Comparison of ENCODE assay signal across 21 mouse cellular contexts in genomic region chr14:60443821-60444551, GRCm38 (mm10).
DNase-seq lines count a peak whose midpoint lies in the region; ATAC-seq lines count a peak whose summit lies in the region.
"Had no signal": no experiment of that assay in that cellular context is flagged by ENCODE, and none has a peak within 500 bp of the region (broad histone marks: within the 10 kb centered on the region; RNA-seq: fewer than 3 reads in every experiment).

No protein-coding gene starts in this region.

- DNase-seq in heart, adult 11 months, result peak; percentile 48
- DNase-seq in heart, embryonic 10.5 days (ENCODE audit: low spot score), result no peak
- peak; percentile 72 for DNase-seq in midbrain, embryonic 11.5 days (ENCODE audit: low spot score, missing footprints)
- DNase-seq in midbrain, embryonic 14.5 days, result no peak
- peak; percentile 81 for DNase-seq in splenic B cell, adult 2 months (ENCODE audit: low read depth, low spot score)
- no peak for DNase-seq in left cerebral cortex, adult 11 months (ENCODE audit: low spot score)
- no peak for DNase-seq in cerebellum, postnatal 36 days
- DNase-seq: adrenal gland, adult 8-10 months; cerebellum, postnatal 10 days; gastrocnemius, postnatal 10 days; heart, postnatal 36 days; kidney, postnatal 10 days; layer of hippocampus, adult 9-11 months; thymus, postnatal 25 days had no signal

- no peak overlapping the region for H3K4me3 ChIP-seq in heart, embryonic 10.5 days
- no peak overlapping the region for H3K4me3 ChIP-seq in midbrain, embryonic 11.5 days (ENCODE audit: low read depth, low read length)
- no peak overlapping the region for H3K4me3 ChIP-seq in midbrain, embryonic 14.5 days (replicated peaks; ENCODE audit: low read depth, low read length)
- H3K4me3 ChIP-seq: megakaryocyte, embryonic 14.5 days; neural tube, embryonic 13.5 days had no signal

- ATAC-seq in midbrain, embryonic 11.5 days (ENCODE audit: low FRiP score), result no peak
- no peak for ATAC-seq in midbrain, embryonic 14.5 days (ENCODE audit: low FRiP score, low TSS enrichment)
- ATAC-seq in granulocyte monocyte progenitor cell, adult 5-6 weeks (replicated peaks; ENCODE audit: poor library complexity, severe bottlenecking), result peak; percentile 86
- ATAC-seq: forebrain, embryonic 16.5 days had no signal

- no peak overlapping the region for H3K4me2 ChIP-seq in midbrain, embryonic 11.5 days
- no peak overlapping the region for H3K4me2 ChIP-seq in midbrain, embryonic 14.5 days (ENCODE audit: low read length)
- H3K4me2 ChIP-seq: heart, embryonic 11.5 days; neural tube, embryonic 13.5 days had no signal

- H3K4me1 ChIP-seq in heart, embryonic 10.5 days, result no peaks in the 10 kb centered on the region
- no peaks in the 10 kb centered on the region for H3K4me1 ChIP-seq in midbrain, embryonic 11.5 days (ENCODE audit: control insufficient read depth, insufficient read depth, low read length)
- H3K4me1 ChIP-seq in midbrain, embryonic 14.5 days (ENCODE audit: control insufficient read depth, insufficient read depth, low read length), result no peaks in the 10 kb centered on the region
- H3K4me1 ChIP-seq: megakaryocyte, embryonic 14.5 days; neural tube, embryonic 13.5 days had no signal

- H3K27ac ChIP-seq in heart, embryonic 10.5 days, result no peak overlapping the region
- H3K27ac ChIP-seq in midbrain, embryonic 11.5 days (ENCODE audit: low read depth, low read length), result no peak overlapping the region
- no peak overlapping the region for H3K27ac ChIP-seq in midbrain, embryonic 14.5 days (replicated peaks; ENCODE audit: low read depth, low read length)
- H3K27ac ChIP-seq: liver, embryonic 14.5 days; neural tube, embryonic 13.5 days; stomach, postnatal 0 days had no signal

- H3K9ac ChIP-seq in midbrain, embryonic 11.5 days (ENCODE audit: low read length), result no peak overlapping the region
- no peak overlapping the region for H3K9ac ChIP-seq in midbrain, embryonic 14.5 days (replicated peaks; ENCODE audit: low read length)
- H3K9ac ChIP-seq: liver, embryonic 14.5 days; neural tube, embryonic 13.5 days had no signal

- H3K9me3 ChIP-seq in heart, embryonic 10.5 days, result no peaks in the 10 kb centered on the region
- no peaks in the 10 kb centered on the region for H3K9me3 ChIP-seq in midbrain, embryonic 11.5 days (ENCODE audit: control insufficient read depth, low read length)
- H3K9me3 ChIP-seq in midbrain, embryonic 14.5 days (ENCODE audit: control insufficient read depth, low read length), result no peaks in the 10 kb centered on the region
- H3K9me3 ChIP-seq: neural tube, embryonic 13.5 days had no signal

- H3K36me3 ChIP-seq in heart, embryonic 10.5 days, result no peaks in the 10 kb centered on the region
- no peaks in the 10 kb centered on the region for H3K36me3 ChIP-seq in midbrain, embryonic 11.5 days (ENCODE audit: control insufficient read depth, insufficient read depth, low read length)
- H3K36me3 ChIP-seq in midbrain, embryonic 14.5 days (ENCODE audit: control insufficient read depth, insufficient read depth, low read length), result no peaks in the 10 kb centered on the region
- no peaks in the 10 kb centered on the region for H3K36me3 ChIP-seq in splenic B cell, adult 2 months (ENCODE audit: control insufficient read depth, insufficient read depth, low read length, poor library complexity, severe bottlenecking)
- H3K36me3 ChIP-seq: neural tube, embryonic 13.5 days had no signal

- no peaks in the 10 kb centered on the region for H3K27me3 ChIP-seq in heart, embryonic 10.5 days (ENCODE audit: insufficient read depth, poor library complexity, severe bottlenecking)
- H3K27me3 ChIP-seq in midbrain, embryonic 11.5 days (ENCODE audit: control insufficient read depth, insufficient read depth, low read length), result no peaks in the 10 kb centered on the region
- no peaks in the 10 kb centered on the region for H3K27me3 ChIP-seq in midbrain, embryonic 14.5 days (ENCODE audit: control insufficient read depth, insufficient read depth, low read length)
- H3K27me3 ChIP-seq in splenic B cell, adult 2 months (ENCODE audit: control insufficient read depth, insufficient read depth, low read length, poor library complexity, severe bottlenecking), result no peaks in the 10 kb centered on the region
- H3K27me3 ChIP-seq: megakaryocyte, embryonic 14.5 days; neural tube, embryonic 13.5 days had no signal

- WGBS in heart, embryonic 10.5 days, result 80% methylated on average over 7 of the region's 7 CpGs
- WGBS in midbrain, embryonic 11.5 days, result 75% methylated on average over 7 of the region's 7 CpGs
- WGBS in midbrain, embryonic 14.5 days, result 79% methylated on average over 7 of the region's 7 CpGs

Comparison
In these comparisons a context has a peak if more than half of its experiments do, and no peak if none do; other contexts are left out.
1. DNase-seq: peak in heart, adult 11 months (single experiment), midbrain, embryonic 11.5 days (single experiment) and splenic B cell, adult 2 months (single experiment); none in heart, embryonic 10.5 days (single experiment), midbrain, embryonic 14.5 days (single experiment), left cerebral cortex, adult 11 months (single experiment) and cerebellum, postnatal 36 days (0 of 2).